In genomic region chr2:125916652-125917296, GRCm38 (mm10) we compare ENCODE assay signal across 18 mouse cellular contexts. TPM values are rescaled to one million over a fixed set of nuclear protein-coding genes. Genes with fewer than 3 reads are reported as not detected.
DNase-seq lines count a peak whose midpoint lies in the region; ATAC-seq and TF ChIP-seq lines count a peak whose summit lies in the region.
"Had no signal": no experiment of that assay in that cellular context is flagged by ENCODE, and none has a peak within 500 bp of the region (broad histone marks: within the 10 kb centered on the region; RNA-seq: fewer than 3 reads in every experiment).

No protein-coding gene starts in this region.

- no peak overlapping the region for H3K4me3 ChIP-seq in hindbrain, embryonic 12.5 days
- no peak overlapping the region for H3K4me3 ChIP-seq in hindbrain, embryonic 11.5 days (ENCODE audit: low read depth, low read length)
- H3K4me3 ChIP-seq in lung, embryonic 16.5 days (ENCODE audit: low read length), result no peak overlapping the region
- H3K4me3 ChIP-seq in MEL (ENCODE audit: control insufficient read depth in 1 of 2, insufficient read depth in 1 of 2, low read depth in 2 of 2, low read length in 2 of 2), result no peak overlapping the region
- H3K4me3 ChIP-seq: forebrain, embryonic 12.5 days; layer of hippocampus, adult 2 months had no signal

- no peak overlapping the region for H3K9ac ChIP-seq in hindbrain, embryonic 12.5 days
- no peak overlapping the region for H3K9ac ChIP-seq in hindbrain, embryonic 11.5 days (ENCODE audit: low read depth, low read length)
- H3K9ac ChIP-seq in lung, embryonic 16.5 days (ENCODE audit: low read length), result no peak overlapping the region
- no peak overlapping the region for H3K9ac ChIP-seq in MEL (ENCODE audit: control insufficient read depth, low read depth, low read length, poor library complexity, severe bottlenecking)
- H3K9ac ChIP-seq: forebrain, embryonic 12.5 days had no signal

- no peak for TF ChIP-seq CTCF in MEL (IDR thresholded peaks at IDR 0.05 in 2 of 3, conservative IDR thresholded peaks at IDR 0.05 in 1 of 3; ENCODE audit: control insufficient read depth in 1 of 3, insufficient read depth in 1 of 3, low read depth in 2 of 3, low read length in 3 of 3, poor library complexity in 1 of 3, severe bottlenecking in 1 of 3)

- 0 out of 2 replicates have a peak, but pooled peaks cover 3% of the 10 kb centered on the region for H3K36me3 ChIP-seq in hindbrain, embryonic 12.5 days
- no peaks in the 10 kb centered on the region for H3K36me3 ChIP-seq in hindbrain, embryonic 11.5 days (ENCODE audit: control insufficient read depth, insufficient read depth, low read length)
- no peaks in the 10 kb centered on the region for H3K36me3 ChIP-seq in lung, embryonic 16.5 days (ENCODE audit: control insufficient read depth, insufficient read depth, low read length)
- peaks cover 0 to 9% of the 10 kb centered on the region in 2 experiments; a peak in 2 of 4 replicates for H3K36me3 ChIP-seq in MEL (ENCODE audit: control insufficient read depth in 1 of 2, insufficient read depth in 2 of 2, low read length in 2 of 2)
- H3K36me3 ChIP-seq: forebrain, embryonic 12.5 days had no signal

- no peak overlapping the region for H3K4me2 ChIP-seq in hindbrain, embryonic 12.5 days (replicated peaks)
- H3K4me2 ChIP-seq in hindbrain, embryonic 11.5 days (replicated peaks; ENCODE audit: low read depth, low read length), result no peak overlapping the region
- no peak overlapping the region for H3K4me2 ChIP-seq in lung, embryonic 16.5 days (ENCODE audit: low read depth, low read length)
- H3K4me2 ChIP-seq: forebrain, embryonic 12.5 days had no signal

- no peak for TF ChIP-seq RAD21 in MEL (IDR thresholded peaks at IDR 0.05; ENCODE audit: low read depth, low read length)

- peak; percentile 22 to 55; a peak in 1 of 4 replicates for TF ChIP-seq EP300 in MEL (IDR thresholded peaks at IDR 0.05; ENCODE audit: low read depth in 1 of 2, low read length in 2 of 2)

- DNase-seq in hindbrain, embryonic 11.5 days (ENCODE audit: low spot score), result no peak
- DNase-seq in lung, postnatal 25 days (ENCODE audit: low spot score), result no peak
- no peak for DNase-seq in MEL (ENCODE audit: low read depth, low spot score)
- peak; percentile 5 for DNase-seq in forelimb bud, embryonic 11.5 days (ENCODE audit: low read depth, low spot score)
- DNase-seq in thymus, postnatal 14 days, result no peak
- DNase-seq in thymus, postnatal 0 days (ENCODE audit: low spot score), result no peak
- DNase-seq: adrenal gland, postnatal 25 days; B cell, adult 2 months; cerebellum, adult 2 months; heart, postnatal 4 days; lung, adult 18-20 months had no signal

- no peaks in the 10 kb centered on the region for H3K27me3 ChIP-seq in hindbrain, embryonic 12.5 days
- no peaks in the 10 kb centered on the region for H3K27me3 ChIP-seq in hindbrain, embryonic 11.5 days (ENCODE audit: control insufficient read depth, insufficient read depth, low read length)
- H3K27me3 ChIP-seq in lung, embryonic 16.5 days (ENCODE audit: control insufficient read depth, insufficient read depth, low read depth, low read length), result no peaks in the 10 kb centered on the region
- H3K27me3 ChIP-seq in MEL (ENCODE audit: control insufficient read depth in 1 of 2, insufficient read depth in 2 of 2, low read length in 2 of 2), result no peaks in the 10 kb centered on the region
- H3K27me3 ChIP-seq: forebrain, embryonic 12.5 days; Patski had no signal

- no peak for TF ChIP-seq POLR2A in MEL (IDR thresholded peaks at IDR 0.05; ENCODE audit: control insufficient read depth in 1 of 2, insufficient read depth in 1 of 2, low read depth in 1 of 2, low read length in 2 of 2, poor library complexity in 1 of 2)

- 78% methylated on average over 11 of the region's 11 CpGs for WGBS in hindbrain, embryonic 12.5 days
- 78% methylated on average over 11 of the region's 11 CpGs for WGBS in hindbrain, embryonic 11.5 days
- 34% methylated on average over 11 of the region's 11 CpGs for WGBS in lung, embryonic 16.5 days

- ATAC-seq in hindbrain, embryonic 12.5 days (ENCODE audit: low FRiP score), result no peak
- ATAC-seq in hindbrain, embryonic 11.5 days (ENCODE audit: low FRiP score), result no peak
- ATAC-seq in lung, embryonic 16.5 days (ENCODE audit: low read depth), result peak; percentile 47
- ATAC-seq: activated CD4-positive, CD25-positive, alpha-beta regulatory T cell, adult 4 months; intestine, postnatal 0 days; Patski had no signal

- H3K79me2 ChIP-seq in MEL (ENCODE audit: control insufficient read depth, insufficient read depth, low read length, poor library complexity), result no peaks in the 10 kb centered on the region

- peak overlapping the region; percentile 40; the same call in 1 of the 2 replicates for H3K27ac ChIP-seq in hindbrain, embryonic 12.5 days
- H3K27ac ChIP-seq in hindbrain, embryonic 11.5 days (ENCODE audit: low read depth, low read length), result no peak overlapping the region
- no peak overlapping the region for H3K27ac ChIP-seq in lung, embryonic 16.5 days (ENCODE audit: low read length)
- H3K27ac ChIP-seq in MEL (ENCODE audit: control insufficient read depth, low read depth, low read length), result no peak overlapping the region
- H3K27ac ChIP-seq: forebrain, embryonic 12.5 days; layer of hippocampus, adult 2 months had no signal

- peaks cover 4% of the 10 kb centered on the region; the same call in 1 of the 2 replicates for H3K4me1 ChIP-seq in hindbrain, embryonic 12.5 days
- H3K4me1 ChIP-seq in hindbrain, embryonic 11.5 days (replicated peaks; ENCODE audit: control insufficient read depth, insufficient read depth, low read length), result no peaks in the 10 kb centered on the region
- H3K4me1 ChIP-seq in lung, embryonic 16.5 days (replicated peaks; ENCODE audit: control insufficient read depth, insufficient read depth, low read length), result no peaks in the 10 kb centered on the region; the same call in 1 of the 2 replicates
- H3K4me1 ChIP-seq in MEL (ENCODE audit: control insufficient read depth in 1 of 2, insufficient read depth in 2 of 2, low read length in 2 of 2), result peaks cover 6 to 7% of the 10 kb centered on the region in 2 experiments; a peak in 3 of 4 replicates

- H3K9me3 ChIP-seq in hindbrain, embryonic 12.5 days (replicated peaks), result no peaks in the 10 kb centered on the region
- H3K9me3 ChIP-seq in hindbrain, embryonic 11.5 days (ENCODE audit: control insufficient read depth, low read length), result no peaks in the 10 kb centered on the region
- no peaks in the 10 kb centered on the region for H3K9me3 ChIP-seq in lung, embryonic 16.5 days (ENCODE audit: control insufficient read depth, low read length)
- no peaks in the 10 kb centered on the region for H3K9me3 ChIP-seq in MEL (replicated peaks; ENCODE audit: insufficient read depth, low read length)
- H3K9me3 ChIP-seq: forebrain, embryonic 12.5 days had no signal

TF ChIP-seq in MEL, 35 proteins besides CTCF, POLR2A, EP300 and RAD21:
- TF ChIP-seq NELFE (IDR thresholded peaks at IDR 0.05; ENCODE audit: low read depth, low read length), result no peak
- TF ChIP-seq MAX (IDR thresholded peaks at IDR 0.05; ENCODE audit: low read length), result no peak
- TF ChIP-seq ETS1 (IDR thresholded peaks at IDR 0.05; ENCODE audit: low read depth, low read length), result 0 out of 2 replicates have a peak, but pooled peaks have one; percentile 16
- TF ChIP-seq GATA1 (IDR thresholded peaks at IDR 0.05; ENCODE audit: low read depth, low read length), result peak; percentile 14; the same call in 1 of the 2 replicates
- no peak for TF ChIP-seq E2F4 (IDR thresholded peaks at IDR 0.05; ENCODE audit: borderline replicate concordance, low read depth, low read length)
- TF ChIP-seq BHLHE40 (IDR thresholded peaks at IDR 0.05; ENCODE audit: borderline replicate concordance, low read depth, low read length), result no peak
- no peak for TF ChIP-seq SIN3A (IDR thresholded peaks at IDR 0.05; ENCODE audit: low read length)
- no peak for TF ChIP-seq GABPA (IDR thresholded peaks at IDR 0.05; ENCODE audit: low read depth, low read length)
- no peak for TF ChIP-seq ZNF384 (IDR thresholded peaks at IDR 0.05; ENCODE audit: low read depth, low read length)
- TF ChIP-seq MXI1 (IDR thresholded peaks at IDR 0.05; ENCODE audit: low read depth, low read length), result no peak
- no peak for TF ChIP-seq MAZ (IDR thresholded peaks at IDR 0.05; ENCODE audit: low read depth, low read length)
- TF ChIP-seq ZMIZ1 (IDR thresholded peaks at IDR 0.05; ENCODE audit: low read depth, low read length), result no peak
- no peak for TF ChIP-seq UBTF (IDR thresholded peaks at IDR 0.05; ENCODE audit: borderline replicate concordance, insufficient read depth, low read depth, low read length)
- no peak for TF ChIP-seq USF2 (IDR thresholded peaks at IDR 0.05; ENCODE audit: borderline replicate concordance in 1 of 2, insufficient read depth in 1 of 2, low read depth in 1 of 2, low read length in 2 of 2)
- TF ChIP-seq TBP (IDR thresholded peaks at IDR 0.05; ENCODE audit: low read depth, low read length), result no peak
- TF ChIP-seq TCF12 (IDR thresholded peaks at IDR 0.05; ENCODE audit: low read depth, low read length), result no peak

RNA-seq across cellular contexts. Expression of gene Cops2, which starts 57.8 kb away (rescaled TPM):
- 76.4 and 82.0 TPM in 2 replicates for polyA plus RNA-seq in hindbrain, embryonic 12.5 days (2016; fragmentation: Nextera tagmentation; extraction: Ambion mirVana)
- polyA plus RNA-seq in hindbrain, embryonic 11.5 days (2014; fragmentation: Nextera tagmentation; extraction: Ambion mirVana), result 110 and 115 TPM in 2 replicates
- 69.0 and 74.8 TPM in 2 replicates for polyA plus RNA-seq in lung, embryonic 16.5 days (2015; fragmentation: Nextera tagmentation; extraction: Ambion mirVana)
- 66.2 and 77.1 TPM in 2 replicates for total RNA-seq in MEL (2012; rRNA removed)
- polyA plus RNA-seq in MEL (2012; ENCODE audit: insufficient read depth in 1 of 2, insufficient read length in 2 of 2, low read depth in 1 of 2, low replicate concordance in 2 of 2, missing spikeins in 1 of 2), result 100 to 1,000 TPM in 1 of 2 experiments, 10 to 100 TPM in 1; 65.3 to 131 TPM
- 52.3 and 54.1 TPM in 2 replicates for polyA plus RNA-seq in thymus, postnatal 0 days (2015; fragmentation: Nextera tagmentation; extraction: Ambion mirVana)

RNA-seq across cellular contexts. Expression of gene Galk2, which starts 57.9 kb away (rescaled TPM):
- polyA plus RNA-seq in hindbrain, embryonic 12.5 days (2016; fragmentation: Nextera tagmentation; extraction: Ambion mirVana), result 35.2 and 35.3 TPM in 2 replicates
- polyA plus RNA-seq in hindbrain, embryonic 11.5 days (2014; fragmentation: Nextera tagmentation; extraction: Ambion mirVana), result 31.7 and 35.5 TPM in 2 replicates
- 39.3 and 40.7 TPM in 2 replicates for polyA plus RNA-seq in lung, embryonic 16.5 days (2015; fragmentation: Nextera tagmentation; extraction: Ambion mirVana)
- 0.08 and 0.20 TPM in 2 replicates for total RNA-seq in MEL (2012; rRNA removed)
- polyA plus RNA-seq in MEL (2012; ENCODE audit: insufficient read depth in 1 of 2, insufficient read length in 2 of 2, low read depth in 1 of 2, low replicate concordance in 2 of 2, missing spikeins in 1 of 2), result under 1 TPM in 1 of 2 experiments, not detected in 1; 0.29 TPM
- 41.4 and 45.5 TPM in 2 replicates for polyA plus RNA-seq in thymus, postnatal 0 days (2015; fragmentation: Nextera tagmentation; extraction: Ambion mirVana)

Comparison
In these comparisons a context has a peak if more than half of its experiments do, and no peak if none do; other contexts are left out.
1. RNA of gene Galk2, which starts 57.9 kb away (polyA plus RNA-seq): 41.4 to 45.5 TPM in thymus, postnatal 0 days, 39.3 to 40.7 TPM in lung, embryonic 16.5 days, 31.7 to 35.5 TPM in hindbrain, embryonic 11.5 days and 35.2 to 35.3 TPM in hindbrain, embryonic 12.5 days; 0.29 TPM in MEL; every median in the first group is over 10 times any median in the second.